Mouse (Mus musculus): ENCODE data around the gene Tm7sf2. TPM values are rescaled to one million over a fixed set of nuclear protein-coding genes. Genes with fewer than 3 reads are reported as not detected.
"Not testable (repeated sequence)": the region's sequence is repeated elsewhere in the genome, so short reads cannot be mapped to it uniquely, and the experiment has no call there.

Gene Tm7sf2
- polyA plus RNA-seq, 1 experiment from 2014 or later, result 30.0 TPM

DNA sequence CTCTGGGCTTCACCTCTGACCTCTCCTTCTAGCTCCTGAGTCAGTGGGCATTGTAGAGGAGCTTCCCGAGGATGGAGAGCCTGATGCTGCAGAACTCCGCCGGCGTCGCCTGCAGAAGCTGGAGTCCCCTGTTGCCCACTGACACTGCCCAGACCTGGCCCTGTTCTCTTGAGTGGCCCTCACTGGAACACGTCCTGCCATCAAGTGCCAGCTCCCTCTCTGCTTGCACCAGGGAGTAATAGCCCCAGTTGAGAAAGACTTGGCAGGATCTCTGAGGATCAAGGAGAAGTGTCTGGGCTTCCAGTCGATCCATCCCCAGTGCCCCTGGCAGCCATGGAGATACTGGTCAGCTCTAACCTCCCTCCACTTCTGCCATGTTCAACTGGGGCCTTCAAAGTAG, 15.7 kb downstream of the Tm7sf2 start:
- H3K27me3 ChIP-seq (replicated peaks), result no peaks in the 10 kb centered on the region
- no peak overlapping the region for H3K27ac ChIP-seq
- peaks cover 22% of the 10 kb centered on the region for H3K4me1 ChIP-seq
- H3K4me2 ChIP-seq, result no peak overlapping the region
- no peak overlapping the region for H3K9ac ChIP-seq
- H3K4me3 ChIP-seq (replicated peaks), result no peak overlapping the region
- peaks cover 71% of the 10 kb centered on the region for H3K36me3 ChIP-seq
- H3K9me3 ChIP-seq, result no peaks in the 10 kb centered on the region
- no peak for ATAC-seq (ENCODE audit: insufficient read depth, low FRiP score, low read depth)
- 81% methylated on average over 7 of the region's 7 CpGs for WGBS

DNA sequence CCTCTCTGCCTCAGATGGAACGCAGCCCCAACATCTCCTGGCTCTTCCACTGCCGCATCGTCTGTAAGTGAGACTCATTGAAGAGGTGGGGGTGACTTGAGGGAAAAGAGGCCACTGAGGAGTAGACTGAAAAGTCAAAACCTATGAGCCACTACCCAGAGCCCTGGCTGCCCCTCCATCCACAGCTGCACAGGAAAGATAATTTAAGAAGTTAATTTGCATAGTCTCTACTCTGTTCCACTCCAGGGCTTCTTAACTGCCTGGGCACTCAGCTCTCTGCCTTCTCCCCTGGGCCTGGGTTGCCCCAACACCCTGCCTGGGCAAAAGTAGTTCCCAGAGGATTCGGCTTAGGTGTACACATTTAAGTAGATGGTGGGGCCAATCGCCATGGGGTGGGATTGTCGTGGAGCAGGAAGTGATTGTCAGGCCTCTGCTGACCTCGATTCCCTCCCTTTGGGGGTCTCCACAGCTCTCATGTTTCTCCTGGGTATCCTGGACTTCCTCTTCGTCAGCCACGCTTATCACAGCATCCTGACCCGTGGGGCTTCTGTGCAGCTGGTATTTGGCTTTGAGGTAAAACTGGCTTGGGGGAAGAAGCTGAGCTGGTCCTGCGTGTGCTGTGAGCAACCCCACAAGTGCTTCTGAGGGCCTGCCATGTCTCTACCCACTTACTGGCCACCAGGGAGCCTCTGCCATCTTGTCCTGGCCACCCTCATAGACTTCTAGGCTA, 19.3 kb downstream of the Tm7sf2 start:
- H3K36me3 ChIP-seq, result peaks cover 52% of the 10 kb centered on the region
- no peak overlapping the region for H3K27ac ChIP-seq
- H3K4me3 ChIP-seq (replicated peaks), result no peak overlapping the region
- H3K9me3 ChIP-seq, result no peaks in the 10 kb centered on the region
- H3K9ac ChIP-seq, result no peak overlapping the region
- no peaks in the 10 kb centered on the region for H3K27me3 ChIP-seq (replicated peaks)
- no peak for ATAC-seq (ENCODE audit: insufficient read depth, low FRiP score, low read depth)
- H3K4me1 ChIP-seq, result peaks cover 13% of the 10 kb centered on the region
- 84% methylated on average over 11 of the region's 11 CpGs for WGBS
- H3K4me2 ChIP-seq, result peak overlapping the region; percentile 89; the same call in 1 of the 2 replicates

DNA sequence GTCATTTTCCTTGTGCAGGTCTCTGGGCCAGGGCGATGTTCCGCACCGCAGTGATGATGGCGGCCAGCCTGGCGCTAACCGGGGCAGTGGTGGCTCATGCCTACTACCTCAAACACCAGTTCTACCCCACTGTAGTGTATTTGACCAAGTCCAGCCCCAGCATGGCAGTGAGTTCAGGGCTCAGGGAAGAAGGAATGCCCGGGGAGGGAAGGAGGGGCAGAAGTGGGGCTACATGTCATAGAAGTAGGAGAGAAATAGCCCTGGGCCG, 20.3 kb downstream of the Tm7sf2 start:
- WGBS, result 77% methylated on average over 8 of the region's 8 CpGs
- peak overlapping the region; percentile 93 for H3K4me3 ChIP-seq (replicated peaks)
- no peak for ATAC-seq (ENCODE audit: insufficient read depth, low FRiP score, low read depth)
- H3K9me3 ChIP-seq, result no peaks in the 10 kb centered on the region
- H3K9ac ChIP-seq, result peak overlapping the region; percentile 70; the same call in 1 of the 2 replicates
- peak overlapping the region; percentile 89 for H3K4me2 ChIP-seq
- H3K27ac ChIP-seq, result no peak overlapping the region
- H3K36me3 ChIP-seq, result peaks cover 44% of the 10 kb centered on the region
- no peaks in the 10 kb centered on the region for H3K27me3 ChIP-seq (replicated peaks)
- peaks cover 13% of the 10 kb centered on the region for H3K4me1 ChIP-seq

DNA sequence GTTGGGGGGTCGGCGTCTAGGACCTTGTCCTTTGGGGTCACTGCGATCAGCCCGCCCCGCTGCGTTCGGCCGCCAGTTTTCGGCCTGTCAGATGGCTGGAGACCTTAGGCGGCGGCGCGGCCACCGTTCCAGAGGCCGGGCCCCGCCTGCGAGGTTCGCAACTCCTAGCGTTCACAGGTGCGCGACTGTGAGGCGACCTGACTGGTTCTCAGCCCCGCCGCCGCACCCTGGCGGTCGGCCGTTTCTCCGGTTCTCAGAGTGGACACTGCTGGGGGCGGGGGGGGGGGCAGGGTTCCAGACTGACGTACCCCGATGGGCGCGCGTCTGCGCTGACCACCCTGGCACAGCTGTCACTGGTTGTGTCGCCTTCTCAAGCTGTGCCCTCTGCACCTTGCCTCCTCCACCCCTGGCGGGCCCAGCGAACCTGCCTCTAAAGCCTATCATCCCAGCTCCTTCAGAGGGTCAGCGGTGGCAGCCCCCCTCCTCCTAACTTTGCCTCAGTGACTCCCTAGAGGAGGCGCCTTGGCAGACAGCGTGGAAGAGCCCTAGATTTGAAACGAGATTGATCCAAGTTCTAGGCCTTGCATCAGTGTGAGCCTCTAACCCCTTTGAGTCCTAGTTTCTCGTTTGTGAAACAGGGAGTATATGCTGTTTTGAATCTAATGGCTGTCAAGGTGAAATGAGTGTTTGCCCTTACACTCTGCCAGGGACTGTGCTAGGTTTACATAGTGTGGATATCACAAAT, 20.8 kb downstream of the Tm7sf2 start:
- Histone ChIP-seq H3K4me2 (peak overlapping the region; percentile 89), H3K4me3 (replicated peaks) (peak overlapping the region; percentile 93), H3K27me3 (replicated peaks) (no peaks in the 10 kb centered on the region), H3K9me3 (no peaks in the 10 kb centered on the region), H3K4me1 (peaks cover 13% of the 10 kb centered on the region), H3K36me3 (peaks cover 40% of the 10 kb centered on the region), H3K9ac (peak overlapping the region; percentile 70), H3K27ac (peak overlapping the region; percentile 99)
- WGBS, result 1% methylated on average over 44 of the region's 44 CpGs
- no peak for ATAC-seq (ENCODE audit: insufficient read depth, low FRiP score, low read depth)

DNA sequence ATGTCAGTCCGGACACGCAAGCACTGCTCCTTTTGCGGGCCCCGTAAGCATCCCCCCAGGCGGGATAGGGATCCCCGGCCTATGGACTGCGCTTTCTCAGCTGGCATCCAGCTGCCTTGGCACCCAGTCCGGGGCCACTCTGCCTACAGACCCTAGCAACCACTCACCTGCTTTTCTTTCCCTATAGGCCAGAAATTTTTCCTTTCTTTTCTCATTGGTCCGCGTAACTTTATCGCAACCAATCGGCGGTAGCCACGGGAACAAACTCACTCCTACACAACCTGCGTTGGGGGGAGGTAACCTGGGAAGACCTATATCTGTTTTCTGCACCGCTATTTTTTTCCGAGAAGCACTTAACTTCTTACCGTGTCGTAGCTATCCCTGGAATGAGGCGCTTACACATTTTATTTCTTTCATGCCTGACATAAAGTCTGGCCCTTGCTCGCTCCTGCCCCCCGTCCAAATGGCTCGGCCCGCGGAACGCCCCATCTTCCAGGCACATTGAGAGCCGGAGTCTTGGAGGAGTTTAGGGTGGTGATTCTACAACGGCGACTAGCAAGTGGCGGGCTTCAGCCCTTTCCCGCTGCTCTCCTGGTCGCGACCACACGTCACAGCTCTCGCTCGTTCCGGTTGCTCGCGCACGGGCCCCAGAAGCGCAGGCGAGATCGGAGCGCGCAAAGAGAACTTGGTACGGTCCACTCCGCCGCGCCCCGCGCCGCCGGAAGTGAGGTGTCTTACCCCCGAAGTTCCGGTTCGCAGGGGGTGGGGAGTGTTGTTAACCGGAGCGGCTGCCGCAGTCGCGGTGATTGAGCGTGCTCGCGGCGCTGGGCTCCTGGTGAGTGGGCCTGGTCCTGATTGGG, 21.6 kb downstream of the Tm7sf2 start, which contains the start of gene Syvn1:
TSS of gene Syvn1 (plus strand) at position 283 of the 860 bp plus-strand sequence.
- Histone ChIP-seq H3K27me3 (replicated peaks) (no peaks in the 10 kb centered on the region), H3K9me3 (no peaks in the 10 kb centered on the region), H3K36me3 (peaks cover 32% of the 10 kb centered on the region), H3K4me3 (replicated peaks) (peak within 1 kb of the TSS; percentile 93), H3K4me1 (peaks cover 13% of the 10 kb centered on the region), H3K27ac (peak within 1 kb of the TSS; percentile 99), H3K9ac (peak within 1 kb of the TSS; percentile 70), H3K4me2 (peak within 1 kb of the TSS; percentile 89)
- WGBS, result under 1% methylated on average over 65 of the region's 65 CpGs
- peak; percentile 93 for ATAC-seq (ENCODE audit: insufficient read depth, low FRiP score, low read depth)

DNA sequence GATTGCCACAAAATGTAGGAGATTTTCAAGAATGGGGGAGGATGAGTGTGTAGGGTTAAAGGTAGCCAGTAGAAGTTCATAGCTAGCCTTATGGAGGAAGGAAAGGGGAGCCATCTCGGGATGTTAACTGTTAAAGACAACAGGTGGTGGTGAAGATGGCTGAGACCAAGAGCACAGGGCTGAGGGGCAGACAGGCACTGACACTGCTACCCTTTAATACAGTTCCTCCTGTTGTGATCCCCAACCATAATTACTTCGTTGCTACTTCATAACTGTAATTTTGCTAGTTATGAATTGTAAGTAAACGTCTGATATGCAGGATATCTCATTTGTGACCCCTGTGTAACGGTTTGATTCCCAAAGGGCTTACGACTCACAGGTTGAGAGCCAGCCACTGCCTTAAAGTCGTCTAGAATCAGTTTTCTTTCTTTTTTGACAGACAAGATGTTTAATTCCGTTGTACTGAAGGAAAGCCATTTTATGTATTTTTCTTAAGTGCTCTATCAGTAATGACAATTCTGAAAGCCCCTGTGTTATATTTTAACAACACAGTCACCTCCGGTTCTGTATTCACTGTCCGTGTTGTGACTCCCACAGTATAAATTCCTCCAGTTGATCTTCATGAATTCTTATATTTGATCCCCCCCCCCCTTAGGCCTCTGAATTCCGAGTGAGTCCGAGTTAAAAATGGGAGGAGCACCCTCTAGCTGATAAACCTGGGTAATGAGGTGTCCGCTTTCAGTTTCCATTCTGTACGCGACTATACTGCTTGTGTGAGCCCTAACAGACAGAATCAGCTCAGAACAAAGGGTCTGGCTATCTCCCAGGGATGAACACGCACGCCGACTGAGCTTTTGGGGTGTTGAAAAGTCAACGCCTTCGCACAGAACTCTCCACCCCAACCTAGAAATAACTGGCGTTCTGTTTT, 22.5 kb downstream of the Tm7sf2 start:
- H3K36me3 ChIP-seq, result peaks cover 23% of the 10 kb centered on the region
- peak overlapping the region; percentile 99 for H3K27ac ChIP-seq
- peak overlapping the region; percentile 54 for H3K4me2 ChIP-seq
- H3K4me3 ChIP-seq (replicated peaks), result peak overlapping the region; percentile 93
- no peaks in the 10 kb centered on the region for H3K9me3 ChIP-seq
- H3K27me3 ChIP-seq (replicated peaks), result no peaks in the 10 kb centered on the region
- 12% methylated on average over 20 of the region's 20 CpGs for WGBS
- ATAC-seq (ENCODE audit: insufficient read depth, low FRiP score, low read depth), result peak; percentile 61; the same call in 1 of the 2 replicates
- H3K4me1 ChIP-seq, result peaks cover 13% of the 10 kb centered on the region
- peak overlapping the region; percentile 40; the same call in 1 of the 2 replicates for H3K9ac ChIP-seq

DNA sequence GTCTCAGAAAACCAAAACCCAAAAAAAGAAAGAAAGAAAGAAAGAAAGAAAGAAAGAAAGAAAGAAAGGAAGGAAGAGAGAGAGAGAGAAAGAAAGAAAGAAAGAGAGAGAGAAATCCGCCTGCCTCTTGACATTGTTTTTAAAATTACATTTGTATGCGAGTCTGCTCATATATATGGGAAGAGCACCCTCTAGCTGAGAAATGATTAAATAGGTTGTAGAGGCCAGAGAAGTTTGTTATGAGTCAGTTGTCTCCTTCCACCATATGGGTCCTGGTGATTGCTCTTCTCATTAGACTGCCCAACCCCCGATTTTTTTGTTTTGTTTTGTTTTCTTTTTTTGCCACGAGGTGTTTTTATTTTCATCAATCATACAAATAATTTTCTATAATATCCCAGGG, 24.1 kb downstream of the Tm7sf2 start:
- peaks cover 13% of the 10 kb centered on the region for H3K4me1 ChIP-seq
- not testable (repeated sequence) for H3K9ac ChIP-seq; H3K27ac ChIP-seq; H3K4me3 ChIP-seq (replicated peaks); ATAC-seq (ENCODE audit: insufficient read depth, low FRiP score, low read depth); H3K9me3 ChIP-seq; H3K36me3 ChIP-seq; H3K27me3 ChIP-seq (replicated peaks); H3K4me2 ChIP-seq
- 45% methylated on average over 4 of the region's 4 CpGs for WGBS

DNA sequence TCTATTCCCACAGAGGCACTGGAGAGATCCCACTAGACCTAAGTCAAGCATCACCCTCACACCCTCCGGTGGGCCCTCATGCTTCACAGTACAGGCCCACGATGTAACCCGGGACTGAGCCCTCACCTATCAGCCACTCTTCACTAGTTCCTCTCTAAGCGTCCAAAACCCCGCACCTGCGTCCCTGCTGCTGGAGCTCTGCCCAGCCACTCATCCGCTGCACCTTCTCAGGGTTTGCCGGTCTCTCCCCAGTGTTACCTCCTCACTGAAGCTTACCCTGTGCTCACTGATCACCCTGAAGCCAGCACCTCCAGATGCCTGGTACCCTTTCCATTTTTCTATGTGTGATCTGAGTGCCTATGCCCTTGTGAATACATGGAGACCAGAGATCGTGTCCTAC, 25.9 kb downstream of the Tm7sf2 start:
- Histone ChIP-seq H3K27me3 (replicated peaks) (no peaks in the 10 kb centered on the region), H3K36me3 (no peaks in the 10 kb centered on the region), H3K9me3 (no peaks in the 10 kb centered on the region), H3K4me2 (no peak overlapping the region), H3K4me1 (no peaks in the 10 kb centered on the region), H3K4me3 (replicated peaks) (no peak overlapping the region), H3K9ac (no peak overlapping the region), H3K27ac (no peak overlapping the region)
- WGBS, result 79% methylated on average over 9 of the region's 9 CpGs
- ATAC-seq (ENCODE audit: insufficient read depth, low FRiP score, low read depth), result no peak

DNA sequence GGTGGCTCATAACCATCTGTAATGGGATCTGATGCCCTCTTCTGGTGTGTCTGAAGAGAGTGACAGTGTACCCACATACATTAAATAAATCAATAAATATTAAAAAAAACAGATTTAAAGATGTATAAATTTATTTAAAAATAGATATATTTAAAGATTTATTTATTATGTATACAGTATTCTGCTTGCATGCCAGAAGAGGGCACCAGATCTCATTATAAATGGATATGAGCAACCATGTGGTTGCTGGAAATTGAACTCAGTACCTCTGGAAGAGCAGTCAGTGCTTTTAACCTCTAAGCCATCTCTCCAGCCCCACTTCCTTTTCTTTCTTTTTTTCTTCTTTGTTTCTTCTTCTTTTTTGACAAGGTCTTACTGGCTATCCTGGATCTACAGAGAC, 28.2 kb downstream of the Tm7sf2 start:
- no peak overlapping the region for H3K27ac ChIP-seq
- no peak for ATAC-seq (ENCODE audit: insufficient read depth, low FRiP score, low read depth)
- H3K4me3 ChIP-seq (replicated peaks), result no peak overlapping the region
- H3K36me3 ChIP-seq, result no peaks in the 10 kb centered on the region
- H3K9ac ChIP-seq, result no peak overlapping the region
- no peaks in the 10 kb centered on the region for H3K27me3 ChIP-seq (replicated peaks)
- no peaks in the 10 kb centered on the region for H3K4me1 ChIP-seq
- H3K4me2 ChIP-seq, result no peak overlapping the region
- no peaks in the 10 kb centered on the region for H3K9me3 ChIP-seq

DNA sequence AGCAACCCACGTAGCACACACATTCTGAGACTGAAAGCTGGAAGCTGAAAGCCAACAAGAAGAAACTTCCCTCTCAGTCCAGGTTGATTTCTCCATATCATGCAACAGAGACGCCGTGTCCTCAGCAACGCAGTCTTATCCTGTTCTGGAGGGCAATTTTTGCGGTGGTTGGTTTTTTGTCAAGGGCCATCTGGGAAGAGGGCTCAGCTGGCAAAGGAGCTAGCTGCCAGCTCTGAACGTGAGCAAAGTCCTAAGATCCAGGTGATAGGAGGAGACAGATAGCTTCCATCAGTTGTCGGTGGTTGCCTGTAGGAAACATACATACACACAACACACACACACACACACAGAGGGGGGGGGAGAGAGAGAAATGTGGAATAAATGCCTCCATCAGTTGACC, 29.8 kb downstream of the Tm7sf2 start:
- WGBS, result 76% methylated on average over 7 of the region's 7 CpGs
- Histone ChIP-seq H3K9ac (no peak overlapping the region), H3K27me3 (replicated peaks) (no peaks in the 10 kb centered on the region), H3K27ac (no peak overlapping the region), H3K4me1 (no peaks in the 10 kb centered on the region), H3K36me3 (no peaks in the 10 kb centered on the region), H3K4me3 (replicated peaks) (no peak overlapping the region), H3K4me2 (no peak overlapping the region), H3K9me3 (no peaks in the 10 kb centered on the region)
- no peak for ATAC-seq (ENCODE audit: insufficient read depth, low FRiP score, low read depth)

DNA sequence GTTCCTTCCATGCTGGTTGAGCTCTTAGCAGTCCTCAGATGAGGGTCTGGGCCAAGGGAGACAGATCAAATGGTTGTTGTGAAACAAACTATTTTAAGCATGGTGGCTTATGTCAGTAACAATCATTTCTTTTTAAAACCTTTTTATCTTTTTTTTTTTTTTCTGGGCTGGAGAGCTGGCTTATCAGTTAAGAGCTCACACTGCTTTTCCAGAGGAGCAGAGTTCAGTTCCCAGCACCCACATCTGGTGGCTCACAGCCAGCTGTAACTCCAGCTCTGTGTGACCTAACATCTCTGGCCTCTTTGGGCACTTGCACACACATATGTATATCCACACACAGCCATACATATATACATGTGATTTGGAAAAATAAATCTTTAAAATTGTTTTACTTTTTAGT, 30.5 kb downstream of the Tm7sf2 start:
- Histone ChIP-seq H3K9ac (no peak overlapping the region), H3K9me3 (no peaks in the 10 kb centered on the region), H3K27me3 (replicated peaks) (no peaks in the 10 kb centered on the region), H3K4me3 (replicated peaks) (no peak overlapping the region), H3K4me1 (no peaks in the 10 kb centered on the region), H3K4me2 (no peak overlapping the region), H3K36me3 (no peaks in the 10 kb centered on the region), H3K27ac (no peak overlapping the region)
- no peak for ATAC-seq (ENCODE audit: insufficient read depth, low FRiP score, low read depth)
